Mouse (Mus musculus) heart, postnatal 10 days (tissue): ENCODE data around the gene Suox. TPM values are rescaled to one million over a fixed set of nuclear protein-coding genes. Genes with fewer than 3 reads are reported as not detected.
"Not testable (repeated sequence)": the region's sequence is repeated elsewhere in the genome, so short reads cannot be mapped to it uniquely, and the experiment has no call there.

Source experiments
- DNase-seq, 2 experiments: peaks; one replicate each; pipeline ENCODE4 v3.0.0; 2021
- intact Hi-C: fragments of 180-260 bp; cut with DNase I; formaldehyde crosslinking; loops from one replicate; pipeline ENCODE4 v1.15.1; 2025
- total RNA-seq, 2 experiments: library from RNA; stranded (reverse); gene quantifications; 2 replicates each; pipeline ENCODE4 v1.2.3; 2021

Gene Suox
- total RNA-seq = 10 to 100 TPM; 14.4 to 16.3 TPM

DNA sequence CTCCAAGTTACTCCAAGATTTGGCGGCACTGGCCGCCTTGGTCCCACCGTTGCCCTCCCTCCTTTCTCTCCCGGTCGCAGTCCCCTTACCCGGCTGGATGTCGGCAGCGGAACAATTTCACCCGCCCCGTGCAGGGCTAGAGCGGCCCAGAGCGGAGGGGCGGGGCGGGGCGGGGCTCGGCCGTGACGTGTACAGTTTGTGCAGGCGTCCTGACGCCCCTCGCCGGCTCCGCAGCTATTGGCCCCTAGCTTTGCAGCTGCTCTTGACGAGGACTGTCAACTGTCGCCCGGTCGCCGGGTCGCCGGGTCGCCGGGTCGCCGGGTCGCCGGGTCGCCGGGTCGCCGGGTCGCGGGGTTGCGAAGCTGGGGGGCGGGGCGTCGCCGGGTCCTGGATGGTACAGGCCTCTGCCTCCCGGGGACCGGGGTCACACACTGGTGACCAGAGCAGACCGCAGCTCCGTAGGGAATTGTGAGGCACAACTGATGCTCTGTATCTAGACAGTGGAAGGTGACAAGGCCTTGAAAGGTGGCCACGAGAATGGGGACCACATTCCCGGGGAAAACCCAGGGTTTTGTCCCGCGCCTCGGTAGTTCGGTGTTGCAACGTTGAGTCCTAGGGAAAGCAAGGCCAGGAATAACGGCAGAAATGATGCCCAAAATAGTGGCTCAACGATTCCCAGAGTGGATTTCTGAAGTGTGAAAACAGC lies at the start of gene Suox:
Gene Suox (minus strand): TSS at position 311 of the 706 bp plus-strand sequence.
- DNase-seq = peak; percentile 84 to 88
- intact Hi-C loops = loop anchor here (2.0 to 5.0 kb wide), 3 partner anchors 47 to 107 kb away; partner anchors contain the start of genes Pa2g4 and Rps26

GRCm38 (mm10) chr10:128715559-128716537 lies 42.0 kb upstream of the Suox start:
- no peak for DNase-seq
- intact Hi-C loops = no loop called here

DNA sequence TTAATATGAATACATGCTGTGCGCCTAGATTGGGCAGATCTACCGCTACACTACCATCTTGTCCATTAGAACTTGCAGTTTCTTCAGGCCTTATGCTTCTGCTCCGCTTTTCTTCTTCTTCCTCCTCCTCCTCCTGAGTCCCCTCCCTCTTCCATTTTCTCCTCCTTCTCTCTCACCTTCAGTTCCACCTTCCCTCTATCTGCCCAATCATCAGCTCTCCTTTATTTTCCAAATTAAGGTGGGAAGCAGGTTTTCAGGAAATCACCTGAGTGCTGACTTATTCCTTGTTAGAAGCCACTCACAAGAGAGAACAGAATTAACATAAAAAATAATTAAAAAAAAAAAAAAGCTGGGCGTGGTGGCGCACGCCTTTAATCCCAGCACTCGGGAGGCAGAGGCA lies 37.4 kb upstream of the Suox start:
- intact Hi-C loops, DNase-seq: not testable (repeated sequence)

DNA sequence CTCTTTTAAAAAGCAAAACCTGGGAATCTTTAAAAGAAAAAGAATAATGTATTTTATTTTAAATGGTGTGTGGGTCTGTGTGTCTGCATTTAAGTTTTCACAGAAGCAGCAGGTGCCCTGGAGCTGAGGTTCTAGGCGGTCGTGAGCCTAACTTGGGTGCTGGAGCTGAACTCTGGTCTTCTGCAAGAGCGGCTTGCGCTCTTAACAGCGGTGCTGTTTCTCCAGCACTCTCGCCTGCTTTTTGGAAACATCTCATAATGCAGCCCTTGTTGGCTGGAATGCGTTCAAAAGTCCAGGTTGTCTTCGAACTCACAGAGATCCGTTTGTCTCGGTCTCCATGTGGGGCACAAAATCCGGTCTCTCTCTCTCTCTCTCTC lies 31.4 kb upstream of the Suox start:
- intact Hi-C loops = loop anchor here (2.0 kb wide), 1 partner anchor 39 kb away; the partner anchor contains the start of gene Dgka
- DNase-seq = peak in 1 of 2 experiments; percentile 28

DNA sequence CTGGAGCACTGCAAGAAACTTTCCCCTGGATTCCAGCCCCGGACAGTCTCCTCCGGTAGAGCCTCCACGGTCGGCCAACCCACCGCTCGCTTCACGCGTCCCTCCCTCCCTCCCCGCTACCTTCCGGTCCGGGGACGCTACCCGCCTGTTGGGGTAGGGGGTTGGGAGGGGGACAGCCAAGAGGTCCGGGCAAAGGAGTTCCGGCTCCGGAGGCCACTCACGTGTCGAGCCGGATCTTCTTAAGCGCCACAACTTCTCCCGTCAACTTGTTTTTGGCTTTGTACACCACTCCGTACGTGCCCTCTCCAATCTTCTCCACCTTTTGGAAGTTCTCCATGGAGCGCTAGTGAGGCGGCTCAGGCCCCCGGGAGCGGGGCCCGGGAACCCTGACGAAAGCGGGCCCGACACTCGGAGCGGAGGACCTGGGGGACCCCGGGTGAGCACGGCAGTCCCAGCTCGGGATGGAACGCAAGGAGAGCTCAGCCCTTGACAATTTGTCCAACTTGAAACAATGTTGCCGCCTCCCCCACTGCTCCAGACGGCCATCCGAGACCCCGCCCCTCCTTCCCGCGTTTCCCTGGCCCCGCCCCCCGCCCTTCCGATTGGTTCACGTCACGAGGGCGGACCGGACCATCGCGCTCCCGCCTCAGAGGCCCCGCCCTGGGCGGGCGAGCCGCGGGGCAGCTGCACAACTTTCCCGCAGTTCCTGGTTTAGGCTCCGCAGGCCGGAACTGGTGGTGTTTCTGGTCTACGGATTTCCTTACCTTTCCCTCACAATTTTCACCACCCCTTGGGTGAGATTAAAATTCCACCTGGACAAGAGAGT lies 30.8 kb upstream of the Suox start, which contains the start of gene Cdk2:
Gene Cdk2 (minus strand): TSS at position 541 of the 826 bp plus-strand sequence.
- intact Hi-C loops = loop anchor here (2.0 kb wide), 1 partner anchor 40 kb away; the partner anchor contains the start of gene Dgka
- peak; percentile 94 for DNase-seq

- DNase-seq = no peak
- intact Hi-C loops = loop anchor here (2.0 kb wide), 1 partner anchor 41 kb away; the partner anchor contains the start of gene Dgka
Measured at GRCm38 (mm10) chr10:128703895-128704294, 30.0 kb upstream of the Suox start, which contains the start of gene Pmel. Gene Pmel (plus strand): TSS chr10:128704195.

DNA sequence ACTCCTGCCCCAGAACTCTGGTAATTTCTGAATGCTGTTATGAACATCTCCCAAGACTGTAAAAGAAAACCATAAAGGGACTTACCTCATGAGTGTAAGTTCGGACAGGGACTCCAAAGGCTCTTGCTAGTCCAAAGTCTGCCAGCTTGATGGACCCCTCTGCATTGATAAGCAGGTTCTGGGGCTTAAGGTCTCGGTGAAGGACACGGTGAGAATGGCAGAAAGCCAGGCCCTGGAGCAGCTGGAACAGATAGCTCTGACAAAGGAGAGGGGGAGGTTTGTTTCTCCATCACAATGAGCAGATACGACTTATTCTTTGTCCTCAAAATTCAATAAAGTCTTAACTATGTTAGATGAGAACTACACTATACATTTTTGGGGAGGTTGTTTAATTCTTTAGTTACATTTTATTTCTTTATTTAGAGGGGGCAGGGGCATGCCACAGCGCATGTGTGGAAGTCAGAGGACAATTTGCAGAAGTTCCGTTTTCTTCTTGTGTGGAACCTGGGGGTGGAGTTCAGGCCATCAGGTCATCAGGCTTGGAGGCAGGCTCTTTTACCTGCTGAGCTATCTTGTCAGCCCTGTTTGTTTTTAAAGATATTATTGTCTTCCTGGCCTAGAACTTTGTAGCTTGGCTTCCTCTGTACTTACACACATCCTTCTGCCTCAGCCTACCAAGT lies 28.6 kb upstream of the Suox start:
- intact Hi-C loops = no loop called here
- no peak for DNase-seq

DNA sequence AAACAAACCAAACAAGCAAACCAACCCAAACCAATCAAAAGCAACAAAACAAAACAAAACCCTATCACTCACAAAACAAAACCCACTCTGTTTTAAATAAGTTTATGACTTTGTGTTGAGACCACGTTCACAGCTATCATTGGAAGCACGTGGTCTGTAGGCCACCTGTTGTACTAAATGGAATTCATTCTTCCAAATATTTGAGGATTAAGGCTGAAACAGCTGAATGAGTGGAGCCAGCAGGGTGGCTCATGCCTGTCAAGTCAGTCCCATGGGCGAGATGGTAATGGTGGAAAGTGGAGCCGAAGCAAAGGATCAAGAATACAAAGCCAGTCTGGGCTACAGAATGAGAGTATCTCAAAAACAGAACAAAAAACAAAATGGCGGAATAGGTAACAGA lies 26.8 kb upstream of the Suox start:
- intact Hi-C loops = no loop called here
- no peak for DNase-seq

DNA sequence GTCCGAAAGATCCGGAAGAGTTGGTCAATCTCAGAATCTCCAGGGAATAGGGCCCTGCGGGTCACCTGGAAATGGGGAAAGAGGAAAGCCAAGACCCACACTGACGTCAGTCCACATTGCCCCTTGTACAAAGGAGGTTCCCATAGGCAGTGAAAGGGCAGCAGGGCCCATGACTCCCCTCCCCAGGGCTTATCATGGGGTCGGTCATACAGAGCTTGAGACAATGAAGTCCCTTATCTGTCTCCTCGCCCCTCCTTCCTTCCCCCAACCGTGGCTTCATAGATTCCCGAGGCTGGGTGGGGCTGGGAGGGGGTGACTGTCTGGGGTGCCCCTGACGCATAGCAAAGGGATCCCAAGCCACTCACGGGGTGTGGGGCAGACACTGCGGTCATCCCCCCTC lies 25.7 kb upstream of the Suox start:
- DNase-seq = no peak
- intact Hi-C loops = no loop called here

DNA sequence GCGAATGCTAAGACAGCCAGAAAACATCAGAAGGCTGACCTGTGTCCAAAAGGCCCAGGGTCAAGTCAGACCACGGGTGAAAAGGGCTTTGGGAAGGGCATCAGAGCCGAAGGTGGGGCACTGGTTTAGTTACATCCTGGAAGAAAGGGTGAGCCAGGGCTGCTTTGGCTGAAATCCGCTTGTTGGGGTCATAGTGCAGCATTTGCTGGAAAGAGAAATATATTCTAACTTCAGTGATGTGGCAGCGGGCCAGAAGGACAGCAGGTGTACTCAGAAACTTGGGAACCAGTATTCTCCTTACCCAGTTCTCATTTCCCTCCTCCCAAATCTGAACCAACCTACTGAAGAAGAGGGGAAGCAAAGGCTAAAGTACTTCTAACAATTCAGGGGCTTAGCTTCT lies 25.1 kb upstream of the Suox start:
- intact Hi-C loops = no loop called here

DNA sequence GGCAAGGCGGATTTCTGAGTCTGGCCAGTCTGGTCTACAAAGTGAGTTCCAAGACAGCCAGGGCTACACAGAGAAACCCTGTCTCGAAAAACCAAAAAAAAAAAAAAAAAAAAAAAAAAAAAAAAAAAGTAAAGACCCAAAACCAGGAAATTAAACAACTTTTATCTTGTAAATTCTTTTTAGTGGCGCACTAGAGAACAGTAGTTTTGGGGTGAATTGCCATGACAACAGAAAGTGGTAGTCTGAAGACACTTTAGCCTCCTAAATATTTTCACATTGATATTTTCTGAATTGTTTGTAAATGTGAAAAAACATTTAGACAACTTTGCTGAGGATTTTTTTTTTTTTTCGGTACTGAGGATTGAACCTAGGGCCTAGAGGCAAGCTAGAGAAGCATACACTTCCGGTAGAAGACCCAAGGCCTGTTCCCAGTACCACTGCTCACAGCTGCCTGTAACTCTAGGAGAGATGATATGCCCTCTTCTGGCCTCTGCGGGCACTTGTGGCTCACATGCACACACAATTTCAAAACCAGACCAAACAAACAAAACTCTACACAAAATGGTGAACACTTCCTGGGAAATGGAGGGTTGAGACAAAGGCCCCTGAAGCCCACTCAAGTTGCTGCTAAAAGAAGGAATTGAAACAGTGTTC lies 23.3 kb upstream of the Suox start:
- intact Hi-C loops = no loop called here
- DNase-seq = no peak

More for the DNA sequence above, 25.1 kb upstream of the Suox start:
- DNase-seq = no peak

- peak; percentile 98 to 99 for DNase-seq
- intact Hi-C loops = no loop called here
Measured at GRCm38 (mm10) chr10:128695992-128696807, 22.3 kb upstream of the Suox start, which contains the start of gene Rab5b. Gene Rab5b (minus strand): TSS chr10:128696264.

DNA sequence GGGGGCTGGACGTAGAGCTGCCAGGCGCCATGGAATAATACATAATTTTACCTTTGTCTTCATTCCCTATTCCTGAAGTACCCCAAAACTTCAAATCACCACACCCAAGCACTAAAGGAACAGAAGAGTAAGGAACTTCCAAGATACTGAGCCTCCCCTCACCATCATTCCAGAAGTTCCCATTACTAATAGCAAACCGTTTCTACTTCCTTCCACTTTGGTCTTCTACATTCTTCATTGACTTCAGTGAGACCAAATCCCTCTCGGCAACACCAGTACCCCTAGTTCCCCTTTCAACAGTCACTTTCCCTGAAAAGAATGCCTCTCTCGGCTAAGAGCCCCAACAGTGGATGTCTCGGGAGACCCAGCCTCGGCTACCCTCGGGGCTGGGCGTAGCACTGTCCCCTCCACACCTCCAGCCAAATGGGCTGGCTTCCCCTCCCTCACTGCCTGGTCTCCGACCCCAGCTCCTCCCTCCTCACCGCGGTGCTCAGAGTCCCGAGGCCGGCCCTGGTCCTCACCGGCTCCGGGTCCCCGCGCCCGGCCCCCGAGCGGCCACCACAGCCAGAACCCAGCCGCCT lies 21.6 kb upstream of the Suox start:
- intact Hi-C loops = no loop called here
- no peak for DNase-seq

GRCm38 (mm10) chr10:128674469-128675008 lies 666 bp upstream of the Suox start:
- intact Hi-C loops = loop anchor here (2.0 to 5.0 kb wide), 3 partner anchors 48 to 107 kb away; partner anchors contain the start of genes Pa2g4 and Rps26
- DNase-seq = peak; percentile 41 to 52

DNA sequence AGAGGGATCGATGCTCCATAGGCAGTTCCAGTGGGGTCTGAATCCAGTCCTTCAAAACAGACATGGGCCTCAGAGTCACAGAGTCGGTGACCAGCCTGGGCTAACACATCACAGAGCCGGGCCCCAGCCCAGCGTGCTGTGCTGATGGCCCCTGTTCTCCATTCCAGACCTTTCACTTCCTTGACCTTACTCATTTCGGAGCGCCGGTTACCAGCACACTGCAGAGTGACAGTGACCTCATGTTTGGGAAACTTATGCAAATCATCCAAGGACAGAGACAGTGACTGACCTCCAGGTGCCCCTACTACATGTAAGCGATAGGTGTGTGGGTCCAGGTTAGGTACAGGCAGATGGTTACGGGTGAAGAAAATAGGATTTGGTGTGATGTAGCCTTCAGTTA lies 2.7 kb downstream of the Suox start:
- intact Hi-C loops = loop anchor here (5.0 kb wide), 2 partner anchors 59 to 104 kb away; partner anchors contain the start of gene Pa2g4
- no peak for DNase-seq

DNA sequence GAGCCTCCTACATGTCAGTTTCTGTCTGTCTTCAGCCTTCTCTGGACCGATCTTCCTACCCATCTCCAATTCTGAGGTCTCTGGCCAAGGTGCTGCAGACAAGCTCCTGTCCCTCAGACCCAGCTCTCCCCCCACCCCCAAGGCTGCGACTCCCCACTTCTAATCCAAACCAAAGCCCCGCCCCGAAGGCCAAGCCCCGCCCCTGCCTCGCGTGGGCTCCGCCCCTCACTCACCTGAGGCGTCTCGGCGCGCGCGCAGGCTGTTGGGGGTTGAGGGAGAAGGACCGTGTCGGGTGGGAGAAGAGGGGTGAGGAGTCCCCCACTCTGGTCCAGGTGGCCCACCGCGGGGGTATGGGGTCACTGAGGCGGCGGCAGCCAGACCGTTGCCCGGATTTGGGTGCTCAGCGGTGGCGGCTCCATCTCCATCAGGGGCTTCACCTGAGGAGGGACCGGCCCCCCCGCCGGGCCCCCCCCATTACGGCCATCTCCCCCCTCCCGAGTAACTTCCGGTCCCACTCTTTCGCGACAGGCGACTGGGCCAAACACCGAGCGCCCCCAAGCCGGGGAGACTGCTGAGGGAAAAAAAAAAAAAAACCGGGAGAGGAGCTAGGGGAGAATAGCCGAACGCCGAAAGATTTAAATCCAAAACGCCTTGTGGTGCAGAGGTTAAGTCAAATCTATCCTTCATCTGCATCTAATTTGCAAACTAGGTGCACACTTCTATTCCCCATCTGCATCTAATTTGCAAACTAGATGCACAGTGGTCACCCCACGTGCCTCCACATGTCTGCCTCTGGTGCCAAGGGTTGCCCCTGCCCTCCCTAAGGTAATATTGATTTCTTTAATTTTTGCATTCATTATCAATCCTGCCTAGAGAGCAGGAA lies 4.8 kb downstream of the Suox start:
- intact Hi-C loops = no loop called here

More for the DNA sequence above, 4.8 kb downstream of the Suox start:
- peak; percentile 19 to 34 for DNase-seq
